Mouse (Mus musculus): ENCODE data around the gene Gm42906.

DNA sequence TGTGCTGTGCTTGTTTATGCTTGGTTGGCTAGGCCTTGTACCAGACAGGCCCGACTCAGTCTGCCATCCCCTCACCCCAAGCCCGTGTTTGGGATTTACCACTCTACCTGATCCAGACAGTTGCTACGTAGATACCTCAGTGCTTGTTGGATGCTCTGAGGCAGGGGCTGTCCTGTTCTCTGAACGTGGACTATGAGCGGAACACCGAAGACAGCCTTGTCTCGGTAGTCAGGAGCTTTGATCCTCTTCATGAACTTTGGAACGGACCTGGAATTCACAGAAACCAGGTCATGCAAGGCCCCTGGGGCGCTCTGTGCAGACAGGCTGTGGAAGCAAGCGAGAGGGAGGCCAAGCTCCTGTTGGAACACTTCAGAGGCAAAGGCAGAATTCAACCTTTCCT, 368.6 kb downstream of the Gm42906 start:
- TF ChIP-seq CTCF (IDR thresholded peaks at IDR 0.05; ENCODE audit: borderline replicate concordance, extremely low read depth, insufficient read depth, insufficient read length) (no peak), POLR2A (IDR thresholded peaks at IDR 0.05; ENCODE audit: borderline replicate concordance, extremely low read depth, insufficient read depth, insufficient read length, poor library complexity, severe bottlenecking) (no peak)

All from brain, embryonic 14.5 days (tissue).